Mouse (Mus musculus) E14TG2a.4 (cell line): ENCODE data around the gene Pank4.

Source experiments
- CTCF ChIP-seq: conservative IDR thresholded peaks from 2 replicates; pipeline ENCODE4 v1.5.1; 2014; ENCODE audit warnings: low read length
- NANOG ChIP-seq: IDR thresholded peaks from 2 replicates; pipeline ENCODE4 v1.6.1; 2014; ENCODE audit warnings: borderline replicate concordance, low read length, mixed read lengths
- POU5F1 ChIP-seq: IDR thresholded peaks from 2 replicates; pipeline ENCODE4 v1.6.1; 2014; ENCODE audit warnings: low read length, borderline replicate concordance

- no peak for TF ChIP-seq CTCF
- no peak for TF ChIP-seq POU5F1
- TF ChIP-seq NANOG = no peak
Observed at GRCm38 (mm10) chr4:154982247-154983120, 18.6 kb downstream of the Pank4 start.
